Mouse (Mus musculus) gastrocnemius, adult 8-10 months (tissue): ENCODE measurements at regions not wholly inside any gene's neighbourhood (a gene's known extent, or its start where the extent isn't known, plus 50 kb on each side); places are given as distances from the start of the nearest gene placed in this dataset.

Source experiments
- DNase-seq, 2 experiments: peaks; one replicate each; pipeline ENCODE4 v3.0.0; 2022; ENCODE audit warnings: low spot score in 2 of 2

DNA sequence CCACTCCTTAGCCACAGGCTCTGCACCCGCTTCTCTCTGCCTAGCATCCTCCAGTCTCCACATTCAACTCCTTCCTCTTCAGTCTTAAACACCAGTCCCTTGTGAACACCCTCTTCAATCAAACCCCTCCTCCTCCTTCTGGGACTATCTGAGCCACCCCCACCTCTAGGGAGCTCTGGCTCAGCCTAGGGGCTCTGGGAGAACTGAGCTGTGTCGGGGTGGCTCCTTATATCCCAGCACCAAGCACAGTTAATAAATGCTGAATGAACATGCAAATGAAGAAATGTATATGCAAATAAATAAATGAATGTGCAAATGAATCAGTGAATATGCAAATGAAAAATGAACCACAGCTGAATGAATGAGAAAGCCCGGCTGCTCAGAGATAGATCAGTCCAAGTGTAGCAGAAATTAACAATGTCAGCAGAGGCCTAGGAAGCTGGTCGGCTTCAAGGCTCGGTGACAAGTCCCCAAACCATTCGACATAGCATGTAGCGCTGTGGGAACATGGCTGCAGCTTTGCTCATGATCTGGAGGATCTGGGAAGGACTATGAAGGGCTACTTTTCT, 67.1 kb upstream of the Tnrc6c start:
- DNase-seq: no peak

GRCm38 (mm10) chr11:117589006-117589405, 65.1 kb upstream of the Tnrc6c start:
- DNase-seq: no peak

- no peak for DNase-seq
Observed at GRCm38 (mm10) chr11:117589422-117589821, 64.7 kb upstream of the Tnrc6c start.

DNA sequence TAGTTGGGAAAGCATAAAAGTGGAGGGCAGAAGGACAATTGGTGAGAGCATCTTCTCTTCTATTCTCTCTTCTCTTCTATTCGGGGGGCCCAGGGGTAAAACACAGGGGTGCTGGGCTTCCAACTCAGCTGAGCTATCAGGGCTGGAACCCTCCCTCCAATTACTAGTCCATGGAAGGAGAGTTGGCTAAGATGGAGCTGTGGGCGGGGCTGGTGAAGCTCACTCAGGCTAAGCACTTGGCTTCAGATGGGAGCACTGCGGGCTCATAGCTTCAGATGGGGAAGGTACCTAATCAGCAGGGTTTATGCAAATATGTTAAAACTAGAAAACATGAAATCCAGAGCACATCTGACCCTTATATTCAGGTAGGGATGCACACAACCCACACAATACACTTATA, 61.5 kb upstream of the Tnrc6c start:
- no peak for DNase-seq

DNA sequence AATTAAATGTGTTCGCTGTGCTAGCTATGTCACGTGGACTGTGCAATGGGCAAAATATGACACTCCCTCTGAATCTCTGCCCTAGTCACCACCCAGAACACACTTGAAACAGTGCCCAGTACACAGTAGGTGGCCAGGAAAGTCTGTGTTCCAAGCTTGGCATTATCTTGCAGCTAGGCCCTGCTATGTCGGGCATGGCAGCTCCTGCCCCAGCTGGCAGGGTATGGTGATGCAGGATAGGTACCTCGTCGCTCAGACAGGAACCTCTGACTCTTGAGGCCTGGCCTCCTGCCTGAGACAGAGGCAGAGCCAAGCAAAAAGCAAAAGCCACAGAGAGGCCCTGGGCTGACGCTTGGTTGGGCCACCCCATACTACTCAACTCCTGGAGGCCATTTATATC, 57.9 kb upstream of the Tnrc6c start:
- DNase-seq: peak; percentile 73 to 87

GRCm38 (mm10) chr11:117597754-117598153, 56.3 kb upstream of the Tnrc6c start:
- no peak for DNase-seq

DNA sequence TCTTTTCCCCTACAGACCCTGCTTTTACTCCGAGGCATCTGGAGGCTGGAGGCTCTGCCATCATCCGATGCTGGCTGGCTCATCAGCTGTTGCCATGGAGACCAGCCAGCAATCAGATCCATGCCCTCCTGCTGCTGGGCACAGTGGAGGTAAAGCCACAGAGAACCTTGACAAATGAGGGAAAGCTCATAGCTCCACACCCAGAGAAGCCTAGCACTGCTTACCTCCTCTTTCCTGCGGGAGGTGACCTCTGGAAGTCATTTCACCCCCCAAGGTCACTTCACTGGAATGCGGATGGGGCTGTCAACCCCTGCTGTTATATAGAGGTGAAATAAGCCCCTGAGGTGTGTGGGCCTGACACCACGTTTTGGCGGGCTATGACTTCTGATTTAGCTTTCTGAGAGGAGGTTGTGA, 55.9 kb upstream of the Tnrc6c start:
- DNase-seq: no peak

DNA sequence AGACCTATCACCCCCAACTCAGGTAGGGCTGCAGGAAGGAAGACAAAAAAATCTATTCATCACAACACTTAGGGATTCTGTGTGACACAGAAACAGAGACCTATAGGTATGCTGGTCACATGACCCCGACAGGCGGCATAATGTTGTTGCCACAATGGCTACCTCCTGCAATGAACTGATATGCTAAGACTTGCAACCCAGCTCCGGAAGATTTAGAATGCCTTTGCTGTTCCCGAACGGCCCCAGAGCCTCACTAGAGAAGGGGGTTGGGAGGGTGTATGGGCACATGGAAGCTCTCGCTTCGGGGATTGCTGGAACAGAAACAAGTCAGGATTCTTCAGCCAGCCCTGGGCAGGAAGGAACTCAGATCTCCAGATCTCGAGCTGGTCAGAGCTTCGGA, 55.5 kb upstream of the Tnrc6c start:
- DNase-seq: no peak

- no peak for DNase-seq
Observed at GRCm38 (mm10) chr11:117599049-117599787, 54.9 kb upstream of the Tnrc6c start.

DNA sequence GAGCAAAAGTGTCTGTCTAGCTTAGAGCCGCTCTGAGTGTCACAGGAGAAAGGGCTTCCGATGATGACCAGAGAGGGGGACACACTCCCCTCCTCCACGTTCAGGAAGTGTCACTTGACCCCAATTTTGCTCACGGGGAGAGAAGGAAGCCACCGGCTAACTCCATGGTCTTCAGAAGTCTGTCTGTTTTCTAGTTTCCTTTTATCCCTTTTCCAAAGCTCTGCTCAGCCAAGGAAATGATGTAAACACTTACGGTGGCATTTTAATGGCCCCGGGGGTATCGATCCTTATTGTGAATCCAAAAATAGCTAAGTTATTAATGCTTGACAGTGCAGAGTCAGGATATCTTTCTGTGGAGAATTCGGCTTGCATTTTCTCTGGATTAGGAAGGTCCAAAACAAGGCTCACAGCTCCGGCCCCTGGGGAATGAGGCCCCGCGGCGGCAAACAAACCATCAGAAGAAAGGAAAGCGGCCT, 54.3 kb upstream of the Tnrc6c start:
- no peak for DNase-seq

GRCm38 (mm10) chr11:117601147-117601546, 52.9 kb upstream of the Tnrc6c start:
- no peak for DNase-seq

- no peak for DNase-seq
Observed at GRCm38 (mm10) chr11:117604019-117604418, 50.1 kb upstream of the Tnrc6c start.
